ENCODE assay signal across 8 mouse cellular contexts in genomic region chr9:106160426-106160825, GRCm38 (mm10). TPM values are rescaled to one million over a fixed set of nuclear protein-coding genes. Genes with fewer than 3 reads are reported as not detected.
DNase-seq lines count a peak whose midpoint lies in the region; ATAC-seq and TF ChIP-seq lines count a peak whose summit lies in the region.

No protein-coding gene starts in this region.

- peak overlapping the region; percentile 64 for H3K4me3 ChIP-seq in heart, embryonic 13.5 days
- peak overlapping the region; percentile 81 to 93 for H3K4me3 ChIP-seq in ES-E14 (ENCODE audit: insufficient read depth in 1 of 2, low read depth in 1 of 2, low read length in 2 of 2, poor library complexity in 1 of 2, severe bottlenecking in 1 of 2)
- H3K4me3 ChIP-seq in hindbrain, embryonic 10.5 days: peak overlapping the region; percentile 69
- peak overlapping the region; percentile 61 for H3K4me3 ChIP-seq in macrophage (ENCODE audit: inconsistent target)

- in situ Hi-C loops in ES-E14 (cut with MboI; ENCODE audit: low sequenced_read_pairs in 2 of 2, unreplicated experiment in 2 of 2): loop anchor here in 1 of 2 experiments (5.0 kb wide), 1 partner anchor 672 kb away; no protein-coding TSS in a partner anchor

- H3K9me3 ChIP-seq in heart, embryonic 13.5 days: no peaks in the 10 kb centered on the region
- no peaks in the 10 kb centered on the region for H3K9me3 ChIP-seq in ES-E14 (ENCODE audit: control insufficient read depth, insufficient read depth, low read depth, low read length)
- H3K9me3 ChIP-seq in hindbrain, embryonic 10.5 days: no peaks in the 10 kb centered on the region

- peak overlapping the region; percentile 73 for H3K4me2 ChIP-seq in heart, embryonic 13.5 days

- no peaks in the 10 kb centered on the region for H3K36me3 ChIP-seq in heart, embryonic 13.5 days
- no peaks in the 10 kb centered on the region for H3K36me3 ChIP-seq in ES-E14 (ENCODE audit: control insufficient read depth, insufficient read depth, low read length, poor library complexity, severe bottlenecking)
- H3K36me3 ChIP-seq in hindbrain, embryonic 10.5 days: no peaks in the 10 kb centered on the region
- no peaks in the 10 kb centered on the region for H3K36me3 ChIP-seq in macrophage (ENCODE audit: inconsistent target)

- peaks cover 26% of the 10 kb centered on the region for H3K27me3 ChIP-seq in heart, embryonic 13.5 days (replicated peaks)
- H3K27me3 ChIP-seq in hindbrain, embryonic 10.5 days (ENCODE audit: insufficient read depth, poor library complexity, severe bottlenecking): no peaks in the 10 kb centered on the region

- H3K79me2 ChIP-seq in macrophage (ENCODE audit: inconsistent target): no peaks in the 10 kb centered on the region

- H3K4me1 ChIP-seq in heart, embryonic 13.5 days: peaks cover 5% of the 10 kb centered on the region
- peaks cover 9 to 12% of the 10 kb centered on the region in 2 experiments; a peak in 2 of 4 replicates for H3K4me1 ChIP-seq in ES-E14 (ENCODE audit: control insufficient read depth in 2 of 2, insufficient read depth in 2 of 2, low read length in 2 of 2, poor library complexity in 1 of 2)
- H3K4me1 ChIP-seq in hindbrain, embryonic 10.5 days (replicated peaks): peaks cover 29% of the 10 kb centered on the region

- no peak for DNase-seq in heart, adult 8-10 months (ENCODE audit: low spot score)
- no peak for DNase-seq in ES-E14 (ENCODE audit: low read depth, low spot score)
- no peak for DNase-seq in hindbrain, embryonic 10.5 days (ENCODE audit: low spot score)
- no peak for DNase-seq in embryo, embryonic 10.5 days (ENCODE audit: low spot score)
- DNase-seq in layer of hippocampus, postnatal 36 days: no peak
- no peak for DNase-seq in cerebellum, adult 9-10 months

- peak overlapping the region; percentile 82 for H3K9ac ChIP-seq in heart, embryonic 13.5 days
- peak overlapping the region; percentile 90; the same call in 1 of the 2 replicates for H3K9ac ChIP-seq in ES-E14 (ENCODE audit: insufficient read depth, low read depth, low read length, poor library complexity, severe bottlenecking)

- peak overlapping the region; percentile 90; the same call in 1 of the 2 replicates for H3K27ac ChIP-seq in heart, embryonic 13.5 days (replicated peaks)
- H3K27ac ChIP-seq in ES-E14 (ENCODE audit: insufficient read depth, low read depth, low read length, poor library complexity, severe bottlenecking) (no peak overlapping the region), macrophage (peak overlapping the region; percentile 94)
- peak overlapping the region; percentile 98 for H3K27ac ChIP-seq in hindbrain, embryonic 10.5 days

- no peak for ATAC-seq in heart, embryonic 13.5 days (ENCODE audit: extremely low read depth, insufficient number of reproducible peaks, low FRiP score, low TSS enrichment)

- 40% methylated on average over 5 of the region's 5 CpGs for WGBS in heart, embryonic 13.5 days
- WGBS in hindbrain, embryonic 10.5 days: 51% methylated on average over 5 of the region's 5 CpGs
- WGBS in macrophage (ENCODE audit: missing documents): 32% methylated on average over 5 of the region's 5 CpGs

TF ChIP-seq in ES-E14, 5 proteins besides CTCF, POLR2A, EP300 and RAD21:
- TF ChIP-seq CHD2 (IDR thresholded peaks at IDR 0.05; ENCODE audit: low read depth, low read length) (no peak), ZC3H11A (IDR thresholded peaks at IDR 0.05; ENCODE audit: borderline replicate concordance, low read depth, low read length) (no peak), MAFK (IDR thresholded peaks at IDR 0.05; ENCODE audit: insufficient read depth, low read depth, low read length) (no peak), HCFC1 (IDR thresholded peaks at IDR 0.05; ENCODE audit: borderline replicate concordance, insufficient read depth, low read length) (no peak), ZNF384 (IDR thresholded peaks at IDR 0.05; ENCODE audit: low read depth, low read length) (no peak)

RNA-seq across cellular contexts. Expression of gene Glyctk, which starts 2.5 kb away (rescaled TPM):
- polyA plus RNA-seq in heart, embryonic 13.5 days (2015; fragmentation: Nextera tagmentation; extraction: Ambion mirVana): 1.5 and 1.6 TPM in 2 replicates
- total RNA-seq in heart, adult 8-10 months (2022): 1 to 10 TPM; 1.5 to 2.6 (median 1.9) TPM
- total RNA-seq in ES-E14 (2012; rRNA removed): 3.2 and 5.5 TPM in 2 replicates
- polyA plus RNA-seq in hindbrain, embryonic 10.5 days (2016; fragmentation: Nextera tagmentation; extraction: Ambion mirVana): 2.9 and 4.5 TPM in 2 replicates
- total RNA-seq in macrophage (2018; cell fraction: chromatin; rRNA removed): 1 to 10 TPM in 13 of 26 experiments, under 1 TPM in 10, not detected in 3; 0.19 to 3.7 (median 1.1) TPM
- total RNA-seq in macrophage (2018; cell fraction: cytosol; rRNA removed): 1 to 10 TPM in 6 of 26 experiments, under 1 TPM in 20; 0.19 to 2.5 (median 0.81) TPM
- total RNA-seq in macrophage (2018; cell fraction: nucleus; rRNA removed): 1 to 10 TPM in 15 of 26 experiments, under 1 TPM in 11; 0.34 to 3.5 (median 1.1) TPM
- polyA plus RNA-seq in macrophage (2018): 0.34 to 0.83 TPM (median 0.61 TPM) in 3 replicates
- 1 to 10 TPM; 4.2 to 4.8 TPM for total RNA-seq in layer of hippocampus, postnatal 36 days (2021)

RNA-seq across cellular contexts. Expression of gene Wdr82, which starts 10.3 kb away (rescaled TPM):
- polyA plus RNA-seq in heart, embryonic 13.5 days (2015; fragmentation: Nextera tagmentation; extraction: Ambion mirVana): 16.0 and 18.1 TPM in 2 replicates
- 10 to 100 TPM; 29.6 to 38.5 (median 34.0) TPM for total RNA-seq in heart, adult 8-10 months (2022)
- 83.7 and 95.8 TPM in 2 replicates for total RNA-seq in ES-E14 (2012; rRNA removed)
- 25.8 and 29.9 TPM in 2 replicates for polyA plus RNA-seq in hindbrain, embryonic 10.5 days (2016; fragmentation: Nextera tagmentation; extraction: Ambion mirVana)
- 10 to 100 TPM; 22.3 to 68.0 (median 42.6) TPM for total RNA-seq in macrophage (2018; cell fraction: chromatin; rRNA removed)
- total RNA-seq in macrophage (2018; cell fraction: cytosol; rRNA removed): 10 to 100 TPM; 27.5 to 50.7 (median 39.1) TPM
- total RNA-seq in macrophage (2018; cell fraction: nucleus; rRNA removed): 10 to 100 TPM; 28.3 to 71.2 (median 43.9) TPM
- 22.0 to 38.9 TPM (median 30.1 TPM) in 3 replicates for polyA plus RNA-seq in macrophage (2018)
- 100 to 1,000 TPM; 143 TPM for total RNA-seq in layer of hippocampus, postnatal 36 days (2021)

RNA-seq across cellular contexts. Expression of gene Ppm1m, which starts 39.1 kb away (rescaled TPM):
- 26.7 and 29.0 TPM in 2 replicates for polyA plus RNA-seq in heart, embryonic 13.5 days (2015; fragmentation: Nextera tagmentation; extraction: Ambion mirVana)
- total RNA-seq in heart, adult 8-10 months (2022): 10 to 100 TPM in 3 of 4 experiments, 1 to 10 TPM in 1; 9.4 to 12.8 (median 12.3) TPM
- 40.6 and 53.9 TPM in 2 replicates for total RNA-seq in ES-E14 (2012; rRNA removed)
- 47.3 and 48.6 TPM in 2 replicates for polyA plus RNA-seq in hindbrain, embryonic 10.5 days (2016; fragmentation: Nextera tagmentation; extraction: Ambion mirVana)
- total RNA-seq in macrophage (2018; cell fraction: chromatin; rRNA removed): 10 to 100 TPM in 22 of 26 experiments, 1 to 10 TPM in 4; 4.4 to 53.3 (median 21.1) TPM
- 10 to 100 TPM; 12.8 to 29.1 (median 19.8) TPM for total RNA-seq in macrophage (2018; cell fraction: cytosol; rRNA removed)
- 10 to 100 TPM in 22 of 26 experiments, 1 to 10 TPM in 4; 6.9 to 38.6 (median 17.5) TPM for total RNA-seq in macrophage (2018; cell fraction: nucleus; rRNA removed)
- 11.4 to 23.0 TPM (median 20.3 TPM) in 3 replicates for polyA plus RNA-seq in macrophage (2018)
- 10 to 100 TPM; 16.0 to 20.8 TPM for total RNA-seq in layer of hippocampus, postnatal 36 days (2021)

RNA-seq across cellular contexts. Expression of gene Twf2, which starts 42.5 kb away (rescaled TPM):
- polyA plus RNA-seq in heart, embryonic 13.5 days (2015; fragmentation: Nextera tagmentation; extraction: Ambion mirVana): 43.3 and 46.9 TPM in 2 replicates
- total RNA-seq in heart, adult 8-10 months (2022): 100 to 1,000 TPM; 188 to 245 (median 236) TPM
- total RNA-seq in ES-E14 (2012; rRNA removed): 135 and 139 TPM in 2 replicates
- 65.9 and 71.3 TPM in 2 replicates for polyA plus RNA-seq in hindbrain, embryonic 10.5 days (2016; fragmentation: Nextera tagmentation; extraction: Ambion mirVana)
- 10 to 100 TPM in 21 of 26 experiments, 1 to 10 TPM in 5; 4.4 to 82.2 (median 27.6) TPM for total RNA-seq in macrophage (2018; cell fraction: chromatin; rRNA removed)
- 100 to 1,000 TPM in 6 of 26 experiments, 10 to 100 TPM in 20; 38.6 to 130 (median 74.2) TPM for total RNA-seq in macrophage (2018; cell fraction: cytosol; rRNA removed)
- total RNA-seq in macrophage (2018; cell fraction: nucleus; rRNA removed): 10 to 100 TPM; 12.8 to 76.0 (median 32.1) TPM
- polyA plus RNA-seq in macrophage (2018): 37.5 to 79.0 TPM (median 76.6 TPM) in 3 replicates
- total RNA-seq in layer of hippocampus, postnatal 36 days (2021): 10 to 100 TPM; 52.1 to 57.5 TPM
